Mouse (Mus musculus) c-Kit-positive CD71-positive TER-119-positive erythroid progenitor cells, embryonic 14.5 days (primary cell): ENCODE results near the gene Col13a1.

Experiments
- DNase-seq: peaks from one replicate; pipeline ENCODE4 v3.0.0-alpha.2; 2013; ENCODE audit warnings: low spot score

The Col13a1 gene

DNA sequence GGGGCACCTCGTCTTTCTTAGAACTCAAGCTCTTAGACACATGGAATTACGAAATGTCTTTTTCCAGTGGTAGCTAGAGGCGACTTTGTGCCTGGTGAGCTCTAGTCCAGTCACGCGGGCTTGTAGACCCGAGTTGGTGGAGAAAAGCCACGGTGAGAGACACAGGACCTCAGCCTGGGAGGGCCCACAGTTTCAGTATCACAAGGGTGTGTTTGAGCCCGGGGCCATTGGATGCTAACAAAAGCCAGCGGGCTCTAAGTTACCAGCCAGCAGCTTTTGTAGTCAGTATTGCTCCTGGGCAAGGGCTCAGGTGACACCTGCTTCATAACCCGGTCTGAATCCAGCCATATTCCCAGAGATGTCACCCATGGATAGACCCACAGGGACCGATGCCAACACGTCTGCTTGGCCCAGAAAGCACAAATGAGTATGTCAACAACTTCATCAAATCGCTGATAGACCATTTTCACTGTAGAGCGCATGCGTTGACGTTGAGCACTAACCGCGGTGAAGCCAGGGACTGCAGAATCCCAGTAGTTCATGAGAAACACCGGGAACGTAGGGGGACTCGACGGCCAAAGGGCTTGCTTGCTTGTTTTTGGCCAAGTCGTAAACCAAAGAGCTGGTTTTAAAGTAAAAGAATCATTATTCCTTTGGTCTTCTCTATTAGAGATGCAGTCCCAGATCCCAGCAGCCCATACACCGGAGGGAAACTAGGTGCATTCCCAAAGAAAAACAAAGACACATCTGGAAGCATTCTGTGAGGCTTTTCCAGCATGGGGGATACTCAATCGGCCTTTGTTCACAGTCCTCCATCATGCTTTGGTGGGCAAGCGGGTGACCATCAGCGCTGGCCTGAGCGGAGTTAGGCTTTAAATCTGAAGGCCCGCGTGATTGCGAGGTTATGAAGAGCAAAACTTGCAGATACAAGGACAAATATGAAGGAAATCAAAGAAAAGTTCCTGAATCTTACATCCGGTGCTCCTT, 150.7 kb downstream of the Col13a1 start:
- DNase-seq = no peak

DNA sequence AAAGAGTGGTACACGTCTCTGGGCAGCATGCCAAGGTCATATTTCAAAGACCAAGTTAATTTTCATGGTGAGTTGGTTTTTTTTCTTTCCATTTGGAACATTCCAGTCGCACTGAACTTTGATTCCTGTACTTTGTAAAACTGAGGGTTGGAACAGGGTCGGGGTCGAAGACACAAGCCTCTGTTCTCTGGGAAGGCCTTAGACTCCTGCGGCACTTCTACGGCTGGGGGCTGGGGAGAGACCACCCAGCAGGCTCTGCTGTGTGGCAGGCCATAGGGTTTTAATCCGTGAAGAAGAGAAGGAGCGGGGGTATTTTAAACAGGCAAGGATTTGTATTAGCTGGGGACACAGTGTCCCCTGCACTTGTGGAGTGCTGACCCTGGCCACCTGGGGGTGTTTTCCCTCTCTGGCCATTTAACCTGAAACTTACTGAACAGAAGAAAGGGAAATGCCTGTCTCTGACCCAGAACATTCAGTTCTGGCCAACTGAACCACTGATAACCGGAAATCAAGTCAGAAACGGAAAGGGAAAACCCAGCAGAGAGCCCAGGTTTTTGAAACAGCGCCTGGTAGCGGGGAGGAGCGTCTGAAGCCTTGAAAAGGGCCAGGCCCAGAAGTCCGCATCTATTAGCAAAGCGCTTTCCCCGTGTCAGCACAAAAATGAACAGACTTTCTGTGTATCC, 152.0 kb downstream of the Col13a1 start:
- DNase-seq = no peak

DNA sequence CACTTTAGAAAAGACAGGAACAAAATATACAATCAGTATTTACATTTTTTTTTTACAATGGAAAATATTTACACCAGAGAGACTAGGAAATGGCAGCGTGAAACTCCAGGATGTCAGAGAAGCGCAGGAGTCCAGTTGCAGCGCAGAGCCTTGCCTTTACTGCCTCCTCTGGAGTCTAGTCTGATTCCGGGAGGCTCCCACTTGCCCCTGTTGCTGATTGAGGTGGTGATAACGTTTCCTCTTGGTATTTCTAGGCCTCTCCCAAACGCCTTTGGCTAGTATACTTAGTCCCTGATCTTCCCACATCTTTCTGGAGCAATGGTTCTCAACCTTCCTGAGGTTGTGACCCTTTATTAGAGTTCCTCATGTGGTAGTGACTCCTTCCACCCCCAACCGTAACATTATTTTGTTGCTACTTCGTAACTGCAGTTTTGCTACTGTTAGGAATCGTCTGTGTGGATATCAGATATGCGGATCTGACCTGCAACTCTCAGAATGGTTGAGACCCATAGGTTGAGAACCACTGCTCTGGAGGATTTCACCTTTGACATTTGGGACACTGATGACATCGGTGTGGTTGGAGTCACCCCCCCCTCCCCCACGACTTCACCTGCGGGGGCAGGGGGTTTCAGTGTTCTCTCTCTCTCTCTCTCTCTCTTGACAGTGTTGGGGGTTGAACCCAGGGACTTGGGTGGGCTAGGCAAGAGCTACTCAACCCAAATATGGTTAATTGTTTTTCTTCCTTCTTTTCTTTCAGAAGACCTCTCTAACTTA, 152.7 kb downstream of the Col13a1 start:
- no peak for DNase-seq

DNA sequence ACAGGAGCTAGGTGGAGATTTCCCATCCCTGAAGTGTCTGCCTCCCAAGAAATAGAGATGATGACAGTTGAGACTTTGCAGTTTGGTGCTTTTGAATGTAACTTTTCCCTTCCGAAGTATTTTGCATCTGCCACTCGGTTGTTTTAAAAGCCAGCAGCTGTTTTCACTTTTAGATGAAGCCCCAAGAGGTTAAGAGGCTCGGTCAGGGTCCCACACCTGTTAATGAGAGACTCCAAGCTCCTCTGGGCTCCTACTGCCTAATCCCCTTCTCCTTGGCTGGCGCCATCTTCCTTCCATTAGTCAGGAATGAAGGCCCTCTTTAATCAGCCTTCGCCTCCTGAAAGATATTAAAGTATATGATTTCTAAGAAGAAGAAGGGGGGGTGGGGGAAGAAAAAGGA, 153.4 kb downstream of the Col13a1 start:
- no peak for DNase-seq

DNA sequence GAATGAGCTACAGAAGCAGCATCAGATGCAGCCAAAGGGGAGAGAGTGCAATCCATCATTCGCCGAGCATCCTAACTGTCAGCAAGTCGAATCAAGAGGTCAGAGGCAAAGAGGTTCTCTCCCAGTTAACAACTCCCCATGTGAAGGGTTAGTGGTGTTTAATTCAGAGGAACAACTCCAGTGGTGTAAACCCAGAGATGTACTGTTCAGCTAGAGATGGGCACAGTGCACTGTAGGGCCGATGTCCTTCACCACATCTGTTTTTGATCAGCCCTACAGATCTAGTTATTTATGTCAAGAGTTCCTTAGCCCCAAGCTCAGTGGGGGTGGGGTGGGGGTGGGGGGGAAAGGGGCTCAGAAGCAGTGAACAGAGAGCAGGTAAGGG, 155.2 kb downstream of the Col13a1 start:
- DNase-seq = no peak

DNA sequence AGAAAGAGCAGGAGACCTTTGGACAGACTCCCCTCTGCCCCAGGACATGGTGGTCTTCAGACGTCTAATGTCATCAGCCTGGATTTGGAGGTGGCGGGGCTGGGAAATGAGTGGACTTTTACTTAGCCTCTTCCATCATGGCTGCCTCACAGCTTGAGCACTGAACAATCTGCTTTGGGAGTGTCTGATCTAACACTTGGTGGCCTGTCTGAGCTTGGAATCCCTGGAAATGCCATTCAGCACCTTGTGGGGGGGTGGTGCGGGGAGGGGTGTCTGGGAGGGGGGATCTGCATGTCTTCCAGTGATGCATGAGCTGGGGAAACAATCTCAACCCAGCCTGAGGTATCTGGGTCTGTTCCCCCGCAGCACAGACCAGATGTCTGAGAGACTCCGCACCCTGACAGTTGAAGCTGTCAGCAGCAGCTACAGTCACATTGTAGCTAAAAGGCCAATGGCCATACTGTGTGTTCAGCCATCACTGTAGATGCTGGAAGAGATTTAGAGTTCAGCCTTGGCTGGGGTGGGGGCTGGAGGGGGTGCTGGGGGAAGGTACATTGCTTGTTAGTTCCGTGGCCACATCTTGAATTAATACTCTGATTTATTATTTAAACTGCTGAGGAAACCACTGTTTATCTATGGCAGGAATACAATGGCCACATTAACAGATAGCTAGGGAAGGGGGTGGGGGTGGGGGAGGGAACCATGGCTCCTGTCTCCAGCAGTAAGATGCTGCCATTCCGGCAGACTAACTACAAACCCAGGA, 155.8 kb downstream of the Col13a1 start:
- no peak for DNase-seq

DNA sequence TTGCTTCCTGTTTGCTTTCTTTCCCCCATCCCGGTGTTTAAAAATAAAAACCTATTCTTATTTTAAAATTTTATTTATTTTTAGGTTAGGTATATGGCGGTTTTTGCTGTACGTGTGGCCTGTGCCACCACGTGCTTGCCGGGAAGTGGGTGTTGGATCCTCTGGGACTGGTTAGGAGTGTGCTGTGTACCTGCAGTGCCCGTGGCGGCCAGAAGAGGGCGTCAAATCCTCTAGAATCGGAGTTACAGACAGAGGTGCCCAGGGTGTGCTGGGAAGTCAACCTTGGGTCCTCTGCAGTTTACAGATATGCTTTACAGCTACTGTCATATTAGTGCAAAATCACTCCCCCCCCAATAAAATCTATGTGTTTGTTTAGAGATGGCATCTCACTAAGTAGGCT, 158.9 kb downstream of the Col13a1 start:
- DNase-seq = no peak

DNA sequence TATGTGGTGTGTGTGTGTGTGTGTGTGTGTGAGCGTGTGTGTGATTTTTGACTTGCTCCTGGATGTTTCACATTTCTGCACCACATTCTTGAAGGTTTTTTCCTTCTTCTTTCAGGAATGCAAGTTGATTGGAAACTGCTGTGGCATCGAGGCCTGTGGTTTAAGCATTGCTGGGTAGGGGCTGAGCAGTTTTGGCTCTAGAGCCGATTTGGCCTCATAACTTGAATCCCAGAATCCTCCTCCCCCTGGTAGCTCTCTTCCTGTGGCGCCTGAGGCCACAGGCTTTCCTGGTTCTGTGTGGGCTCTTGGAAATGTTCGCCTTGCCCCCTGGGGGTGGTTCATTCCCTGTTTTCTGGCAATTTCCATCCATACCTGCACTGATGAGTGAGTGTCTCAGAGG, 166.9 kb downstream of the Col13a1 start:
- no peak for DNase-seq

DNA sequence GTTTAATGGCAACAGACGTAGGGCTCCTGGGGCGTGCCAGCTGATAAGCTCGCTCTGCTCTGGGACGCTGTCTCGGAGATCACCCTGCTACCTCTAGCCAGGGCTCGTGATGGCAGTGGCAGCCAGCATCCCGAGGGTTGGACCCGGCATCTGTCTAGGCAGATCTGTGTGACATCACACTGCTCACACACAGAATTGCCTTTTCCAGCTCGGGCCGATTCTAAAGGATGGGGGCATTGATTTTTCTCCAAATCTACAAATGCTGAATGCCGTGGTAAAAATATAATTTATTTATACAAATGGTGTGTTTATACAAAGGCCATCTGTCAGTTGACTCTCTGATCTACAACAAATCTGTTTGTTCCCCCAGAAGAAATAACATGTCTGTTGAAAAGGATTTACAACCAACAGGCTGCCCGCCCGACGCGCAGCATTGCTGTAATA, 180.8 kb downstream of the Col13a1 start:
- no peak for DNase-seq

DNA sequence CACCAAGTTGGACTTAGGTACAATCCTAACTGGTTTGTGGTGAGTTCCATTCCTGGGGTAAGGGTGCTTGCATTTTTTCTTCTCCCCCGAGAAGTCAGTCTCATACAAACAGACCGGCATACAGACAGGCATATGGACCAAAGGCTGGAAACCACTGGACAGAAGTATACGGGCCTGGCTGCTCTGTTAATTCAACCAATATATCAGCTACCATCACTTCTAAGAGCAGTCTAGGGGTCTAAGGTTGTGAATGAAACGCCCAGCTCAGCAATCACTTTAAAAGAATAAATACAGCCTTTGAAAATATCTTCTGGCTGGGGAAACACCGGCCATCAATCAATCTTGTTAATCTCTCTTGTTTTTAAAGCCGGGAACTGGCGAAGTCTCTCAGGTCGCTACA, 183.4 kb downstream of the Col13a1 start:
- no peak for DNase-seq

DNA sequence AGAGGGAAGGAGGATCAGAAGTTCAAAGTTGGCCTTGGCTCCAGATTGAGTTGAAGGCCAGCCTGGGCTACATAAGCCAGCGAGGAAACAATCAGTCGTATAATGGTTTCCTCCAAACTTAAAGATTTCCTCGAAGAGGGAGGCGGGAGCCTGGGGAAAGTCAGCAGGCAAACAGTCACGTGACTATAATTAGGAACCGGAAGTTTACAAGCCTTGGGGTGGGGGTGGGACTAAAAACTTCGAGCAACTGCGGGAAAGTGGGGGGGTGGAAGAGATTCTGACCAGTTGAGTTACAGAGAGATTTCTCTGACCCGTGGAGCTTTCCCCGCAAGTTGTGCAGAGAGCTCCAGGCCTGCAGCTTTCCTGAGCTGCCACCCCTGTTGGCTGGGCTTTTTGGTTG, 183.9 kb downstream of the Col13a1 start:
- DNase-seq = no peak

DNA sequence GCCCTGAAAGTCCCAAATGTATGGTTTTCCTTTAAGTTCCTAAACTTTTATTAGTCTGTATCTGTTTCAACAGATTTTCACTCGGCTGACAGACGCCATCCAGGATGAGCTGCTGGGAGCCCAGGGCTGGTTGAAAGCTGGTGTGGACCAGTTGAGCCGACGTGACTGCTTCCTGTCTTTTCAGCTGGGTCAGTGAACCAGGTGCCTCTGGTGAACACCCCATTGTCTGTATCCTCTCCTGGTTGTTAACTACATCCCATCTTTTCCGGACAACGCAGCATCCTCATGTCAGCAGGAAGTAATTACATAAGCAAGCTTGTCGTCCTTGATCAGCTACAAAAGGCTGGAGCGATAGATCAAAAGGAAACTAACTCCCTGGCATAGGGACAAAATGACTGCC, 185.9 kb downstream of the Col13a1 start:
- DNase-seq = no peak

DNA sequence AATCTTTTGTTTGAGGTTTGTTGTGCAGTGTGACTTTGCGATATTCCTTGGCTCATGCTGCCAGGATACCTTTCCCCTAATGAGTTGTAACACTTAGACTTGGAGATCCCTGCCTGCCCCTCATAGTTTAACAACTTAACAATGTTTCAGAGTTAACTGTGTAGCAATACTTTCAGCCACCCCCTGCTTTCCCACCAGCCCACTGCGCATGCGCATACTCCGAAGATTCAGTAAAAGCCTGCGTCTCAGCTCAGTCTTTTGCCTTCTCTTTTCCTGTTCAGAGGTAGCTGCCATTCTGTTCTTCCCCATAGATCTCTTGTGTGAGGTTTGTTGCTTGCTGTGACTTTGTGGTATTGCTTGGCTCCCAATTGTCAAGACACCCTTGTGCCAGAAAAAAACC, 190.4 kb downstream of the Col13a1 start:
- DNase-seq = no peak
